Mouse (Mus musculus) embryonic facial prominence, embryonic 11.5 days (tissue): Measurements from ENCODE around the gene Tgif2. TPM values are rescaled to one million over a fixed set of nuclear protein-coding genes. Genes with fewer than 3 reads are reported as not detected.

Source experiments
- polyA plus RNA-seq: library from polyadenylated mRNA; unstranded; fragments of >200 nt; fragmentation: Nextera tagmentation; extraction: Ambion mirVana; gene quantifications from 2 replicates; pipeline ENCODE4 v1.2.1, GENCODE M21; 2014

Gene Tgif2
- polyA plus RNA-seq, 1 experiment from 2014 or later: 91.0 TPM

Other genes with a start within 250 kb of the Tgif2 start
- 119 and 131 TPM in 2 replicates for gene Dlgap4, start 226.3 kb upstream of the Tgif2 start, polyA plus RNA-seq
- gene Myl9, start 64.6 kb upstream of the Tgif2 start, polyA plus RNA-seq: 128 and 151 TPM in 2 replicates
- gene 4930518I15Rik, start 17.9 kb downstream of the Tgif2 start, polyA plus RNA-seq: 4.3 and 5.5 TPM in 2 replicates
- 217 and 219 TPM in 2 replicates for gene Rab5if, start 23.1 kb downstream of the Tgif2 start, polyA plus RNA-seq
- gene Sla2, start 47.2 kb downstream of the Tgif2 start, polyA plus RNA-seq: 0.46 and 0.48 TPM in 2 replicates
- 42.2 and 49.8 TPM in 2 replicates for gene Ndrg3, start 152.0 kb downstream of the Tgif2 start, polyA plus RNA-seq
- gene Dsn1, start 167.1 kb downstream of the Tgif2 start, polyA plus RNA-seq: 56.5 and 63.5 TPM in 2 replicates
- 5.4 and 5.6 TPM in 2 replicates for gene Soga1, start 239.2 kb downstream of the Tgif2 start, polyA plus RNA-seq
- not detected in 2 replicates for gene Tldc2, start 247.0 kb downstream of the Tgif2 start, polyA plus RNA-seq